Mouse (Mus musculus) C2C12 (cell line): ENCODE results near the gene Slc47a2.

Experiments used
- CTCF ChIP-seq: IDR thresholded peaks from one replicate; pipeline ENCODE4 v1.5.1; 2011; ENCODE audit not compliant: control insufficient read depth, insufficient read depth, insufficient read length
- MAX ChIP-seq: IDR thresholded peaks from one replicate; pipeline ENCODE4 v1.6.1; 2011; ENCODE audit warnings: mild to moderate bottlenecking, control low read depth
- MYOG ChIP-seq: IDR thresholded peaks from one replicate; pipeline ENCODE4 v1.6.1; 2011; ENCODE audit not compliant: control insufficient read depth, insufficient read length; ENCODE audit errors: extremely low read depth
- USF1 ChIP-seq: IDR thresholded peaks from one replicate; pipeline ENCODE4 v1.6.1; 2011; ENCODE audit warnings: low read depth, mild to moderate bottlenecking, control low read depth, moderate library complexity

- TF ChIP-seq CTCF (no peak), MYOG (no peak), USF1 (no peak), MAX (no peak)
These were observed 71.0 kb downstream of the Slc47a2 start for GRCm38 (mm10) chr11:61271612-61272011.
